Mouse (Mus musculus) heart, embryonic 11.5 days (tissue): ENCODE measurements around the gene Kpna3. TPM values are rescaled to one million over a fixed set of nuclear protein-coding genes. Genes with fewer than 3 reads are reported as not detected.
"Not testable (repeated sequence)": the region's sequence is repeated elsewhere in the genome, so short reads cannot be mapped to it uniquely, and the experiment has no call there.

Experiments used
- ATAC-seq: fragments of 200-750 bp; cut with Nextera tagmentation; replicated peaks from 2 replicates; pipeline ENCODE4 v1.8.0; 2017; ENCODE audit warnings: moderate library complexity; ENCODE audit not compliant: insufficient number of reproducible peaks, low FRiP score, low TSS enrichment
- H3K27ac ChIP-seq: fragments of 300-500 bp; sonication (generic); 2 replicates; pipeline ENCODE4 v1.5.1; 2014; ENCODE audit warnings: mild to moderate bottlenecking, low read depth, low read length
- H3K27me3 ChIP-seq: fragments of 300-500 bp; sonication (generic); 2 replicates; pipeline ENCODE4 v1.6.1; 2014; ENCODE audit warnings: mild to moderate bottlenecking, low read length, mixed read lengths; ENCODE audit not compliant: control insufficient read depth, insufficient read depth
- H3K36me3 ChIP-seq: fragments of 300-500 bp; sonication (generic); 2 replicates; pipeline ENCODE4 v1.6.1; 2014; ENCODE audit warnings: mild to moderate bottlenecking, low read length, moderate library complexity, mixed read lengths; ENCODE audit not compliant: control insufficient read depth, insufficient read depth
- H3K4me1 ChIP-seq: fragments of 300-500 bp; sonication (generic); 2 replicates; pipeline ENCODE4 v1.6.1; 2014; ENCODE audit warnings: low read length; ENCODE audit not compliant: control insufficient read depth, insufficient read depth
- H3K4me2 ChIP-seq: fragments of 300-500 bp; sonication (generic); 2 replicates; pipeline ENCODE4 v1.6.1; 2014; ENCODE audit warnings: mild to moderate bottlenecking, moderate library complexity
- H3K4me3 ChIP-seq: fragments of 300-500 bp; sonication (generic); 2 replicates; pipeline ENCODE4 v1.5.1; 2014; ENCODE audit warnings: low read depth, low read length
- H3K9ac ChIP-seq: fragments of 300-500 bp; sonication (generic); 2 replicates; pipeline ENCODE4 v1.6.1; 2014; ENCODE audit warnings: mild to moderate bottlenecking, low read depth, low read length, moderate library complexity
- H3K9me3 ChIP-seq: fragments of 300-500 bp; sonication (generic); replicated peaks from 2 replicates; pipeline ENCODE4 v1.6.1; 2016; ENCODE audit warnings: low read length; ENCODE audit not compliant: control insufficient read depth
- WGBS: fragments of 180-500 bp; shearing (Covaris S2); extraction: QIAGEN DNeasy Blood & Tissue Kit; methylation state at CpG from one replicate; pipeline ENCODE4 v1.1.7; 2014; ENCODE audit not compliant: insufficient replicate concordance; 5-methylcytosine and 5-hydroxymethylcytosine counted together
- polyA plus RNA-seq: library from polyadenylated mRNA; unstranded; fragments of >200 nt; fragmentation: Nextera tagmentation; extraction: Ambion mirVana; gene quantifications from 2 replicates; pipeline ENCODE4 v1.2.1, GENCODE M21; 2014

Kpna3 gene
- polyA plus RNA-seq, 1 experiment from 2014 or later: 43.7 TPM

GRCm38 (mm10) chr14:61346827-61347698 lies 92.6 kb downstream of the Kpna3 start:
- no peak overlapping the region for H3K27ac ChIP-seq
- WGBS: 79% methylated on average over 10 of the region's 10 CpGs
- H3K36me3 ChIP-seq: no peaks in the 10 kb centered on the region

GRCm38 (mm10) chr14:61344590-61344989 lies 95.1 kb downstream of the Kpna3 start:
- H3K4me3 ChIP-seq: no peak overlapping the region
- no peaks in the 10 kb centered on the region for H3K9me3 ChIP-seq
- H3K27ac ChIP-seq: no peak overlapping the region
- H3K36me3 ChIP-seq: no peaks in the 10 kb centered on the region
- ATAC-seq: no peak
- H3K27me3 ChIP-seq: no peaks in the 10 kb centered on the region
- H3K4me1 ChIP-seq: no peaks in the 10 kb centered on the region
- 73% methylated on average over 5 of the region's 5 CpGs for WGBS
- no peak overlapping the region for H3K4me2 ChIP-seq
- H3K9ac ChIP-seq: no peak overlapping the region

More at GRCm38 (mm10) chr14:61346827-61347698, 92.6 kb downstream of the Kpna3 start:
- no peak overlapping the region for H3K4me2 ChIP-seq
- H3K9me3 ChIP-seq: no peaks in the 10 kb centered on the region
- no peak overlapping the region for H3K4me3 ChIP-seq
- H3K4me1 ChIP-seq: no peaks in the 10 kb centered on the region
- no peak overlapping the region for H3K9ac ChIP-seq
- no peak for ATAC-seq
- H3K27me3 ChIP-seq: no peaks in the 10 kb centered on the region

- Histone ChIP-seq H3K36me3 (no peaks in the 10 kb centered on the region), H3K4me2 (no peak overlapping the region), H3K4me3 (no peak overlapping the region), H3K27me3 (no peaks in the 10 kb centered on the region), H3K9ac (no peak overlapping the region), H3K4me1 (no peaks in the 10 kb centered on the region), H3K27ac (no peak overlapping the region), H3K9me3 (no peaks in the 10 kb centered on the region)
- 75% methylated on average over 4 of the region's 4 CpGs for WGBS
- no peak for ATAC-seq
These were observed 100.3 kb downstream of the Kpna3 start for GRCm38 (mm10) chr14:61339381-61339780.

GRCm38 (mm10) chr14:61330996-61331561 lies 108.6 kb downstream of the Kpna3 start:
- ATAC-seq: 0 out of 2 replicates have a peak, but pooled peaks have one; percentile 47
- Histone ChIP-seq H3K27ac (no peak overlapping the region), H3K4me3 (no peak overlapping the region)

GRCm38 (mm10) chr14:61330591-61330990 lies 109.1 kb downstream of the Kpna3 start:
- 74% methylated on average over 11 of the region's 11 CpGs for WGBS
- Histone ChIP-seq H3K4me2 (peak overlapping the region; percentile 48; the same call in 1 of the 2 replicates), H3K27ac (no peak overlapping the region), H3K4me3 (no peak overlapping the region), H3K27me3 (no peaks in the 10 kb centered on the region), H3K36me3 (no peaks in the 10 kb centered on the region), H3K9me3 (no peaks in the 10 kb centered on the region), H3K4me1 (no peaks in the 10 kb centered on the region), H3K9ac (no peak overlapping the region)
- ATAC-seq: no peak

More at GRCm38 (mm10) chr14:61330996-61331561, 108.6 kb downstream of the Kpna3 start:
- no peaks in the 10 kb centered on the region for H3K27me3 ChIP-seq
- H3K36me3 ChIP-seq: no peaks in the 10 kb centered on the region
- 23% methylated on average over 13 of the region's 13 CpGs for WGBS
- H3K9me3 ChIP-seq: no peaks in the 10 kb centered on the region
- peak overlapping the region; percentile 39 for H3K9ac ChIP-seq
- H3K4me1 ChIP-seq: no peaks in the 10 kb centered on the region
- peak overlapping the region; percentile 48 for H3K4me2 ChIP-seq

GRCm38 (mm10) chr14:61327618-61328450 lies 111.8 kb downstream of the Kpna3 start:
- Histone ChIP-seq H3K9me3 (no peaks in the 10 kb centered on the region; the same call in 1 of the 2 replicates), H3K36me3 (no peaks in the 10 kb centered on the region), H3K4me1 (no peaks in the 10 kb centered on the region), H3K9ac (no peak overlapping the region; the same call in 1 of the 2 replicates), H3K4me2 (peak overlapping the region; percentile 53), H3K27ac (no peak overlapping the region), H3K27me3 (no peaks in the 10 kb centered on the region), H3K4me3 (peak overlapping the region; percentile 15)
- ATAC-seq: no peak
- 33% methylated on average over 19 of the region's 19 CpGs for WGBS

GRCm38 (mm10) chr14:61327007-61327406 lies 112.7 kb downstream of the Kpna3 start:
- WGBS: 28% methylated on average over 6 of the region's 6 CpGs
- not testable (repeated sequence) for H3K4me2 ChIP-seq, H3K27me3 ChIP-seq, H3K27ac ChIP-seq, H3K9me3 ChIP-seq, H3K4me1 ChIP-seq, ATAC-seq, H3K36me3 ChIP-seq, H3K9ac ChIP-seq, H3K4me3 ChIP-seq

- Histone ChIP-seq H3K4me3 (no peak overlapping the region), H3K4me2 (no peak overlapping the region), H3K27me3 (no peaks in the 10 kb centered on the region), H3K9ac (no peak overlapping the region), H3K4me1 (no peaks in the 10 kb centered on the region), H3K9me3 (no peaks in the 10 kb centered on the region; the same call in 1 of the 2 replicates), H3K36me3 (no peaks in the 10 kb centered on the region), H3K27ac (no peak overlapping the region)
- WGBS: 66% methylated on average over 1 of the region's 1 CpGs
- ATAC-seq: no peak
These were observed 116.9 kb downstream of the Kpna3 start for GRCm38 (mm10) chr14:61322740-61323139.
